Mouse (Mus musculus) olfactory bulb, adult 2 months (tissue): ENCODE measurements around the gene Trim2. TPM values are rescaled to one million over a fixed set of nuclear protein-coding genes. Genes with fewer than 3 reads are reported as not detected.

Experiments
- H3K27ac ChIP-seq: fragments of 200-500 bp; 2 replicates; pipeline ENCODE4 v1.5.1; 2012; ENCODE audit warnings: low read depth, low read length; ENCODE audit not compliant: insufficient read depth
- H3K4me1 ChIP-seq: fragments of 200-500 bp; 2 replicates; pipeline ENCODE4 v1.6.1; 2012; ENCODE audit warnings: low read length; ENCODE audit not compliant: control insufficient read depth, insufficient read depth
- H3K4me3 ChIP-seq: fragments of 200-500 bp; 2 replicates; pipeline ENCODE4 v1.5.1; 2012; ENCODE audit warnings: mild to moderate bottlenecking, low read depth, low read length, moderate library complexity; ENCODE audit not compliant: insufficient read depth
- CTCF ChIP-seq: fragments of 200-500 bp; IDR thresholded peaks from 2 replicates; pipeline ENCODE4 v1.5.1; 2012; ENCODE audit warnings: low read depth, mild to moderate bottlenecking, low read length, moderate library complexity; ENCODE audit not compliant: insufficient read depth
- POLR2A ChIP-seq: fragments of 200-500 bp; IDR thresholded peaks from 2 replicates; pipeline ENCODE4 v1.6.1; 2012; ENCODE audit warnings: mild to moderate bottlenecking, low read depth, low read length, moderate library complexity; ENCODE audit not compliant: insufficient read depth
- WGBS: fragments of 180-500 bp; shearing (Covaris S2); methylation state at CpG from one replicate; pipeline ENCODE4 v1.1.7; 2018; 5-methylcytosine and 5-hydroxymethylcytosine counted together
- polyA plus RNA-seq: library from polyadenylated mRNA; stranded (reverse); fragments of >200 nt; gene quantifications from 2 replicates; pipeline ENCODE4 v1.2.4, GENCODE M21; 2012; ENCODE audit warnings: low replicate concordance; ENCODE audit not compliant: missing spikeins, insufficient read depth, insufficient read length

Gene Trim2
- polyA plus RNA-seq, 1 experiment = not detected

DNA sequence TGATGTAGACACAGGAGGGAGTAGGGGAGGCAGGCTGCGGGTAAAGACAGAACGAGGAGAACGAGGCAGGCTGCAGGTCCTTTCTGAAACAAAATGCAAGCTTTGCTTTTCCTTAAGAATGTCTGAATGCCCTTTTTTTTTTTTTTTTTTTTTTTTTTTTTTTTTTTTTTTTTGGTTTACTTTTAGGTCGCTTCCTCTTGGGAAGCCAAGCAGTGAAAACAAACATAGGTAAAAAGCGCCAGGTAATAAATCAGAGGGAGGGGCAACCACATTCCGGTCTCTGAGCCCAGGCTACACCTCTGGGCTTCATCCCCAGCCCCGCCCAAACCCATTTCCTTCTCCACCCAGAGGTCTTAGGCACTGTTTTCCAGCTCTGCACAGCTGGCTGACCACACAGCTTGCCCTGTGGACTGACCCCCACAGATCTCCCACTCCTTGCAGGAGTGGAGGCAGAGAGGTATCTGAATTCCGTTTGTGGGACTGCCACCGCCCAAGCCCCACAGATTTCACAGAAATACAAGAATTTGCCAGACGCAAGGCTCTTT is 117.0 kb downstream of the Trim2 start:
- Histone ChIP-seq H3K4me3 (no peak overlapping the region), H3K4me1 (peaks cover 26% of the 10 kb centered on the region), H3K27ac (no peak overlapping the region)
- TF ChIP-seq POLR2A (no peak), CTCF (no peak)
- WGBS = 61% methylated on average over 10 of the region's 10 CpGs

DNA sequence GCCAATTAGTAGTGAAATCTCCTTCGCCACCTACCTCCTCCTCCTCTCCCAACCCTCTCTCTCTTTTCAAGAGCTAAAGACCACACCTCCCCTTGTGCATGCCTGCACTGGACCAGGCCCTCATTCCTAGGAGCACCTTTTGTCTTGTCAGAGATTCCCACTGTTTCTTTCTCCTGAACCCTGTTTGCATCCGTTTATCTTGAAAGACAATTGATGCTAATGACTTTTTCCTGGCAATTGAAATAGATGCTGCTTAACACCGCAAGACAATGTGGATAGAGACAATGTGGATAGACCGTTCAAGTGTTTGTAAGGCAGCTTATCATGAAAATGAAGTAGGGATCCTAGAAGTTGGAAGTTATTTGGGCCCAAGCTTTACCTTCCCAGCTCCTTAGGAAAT is 125.0 kb downstream of the Trim2 start:
- WGBS = 48% methylated on average over 4 of the region's 4 CpGs
- Histone ChIP-seq H3K27ac (no peak overlapping the region), H3K4me1 (peaks cover 3% of the 10 kb centered on the region; the same call in 1 of the 2 replicates), H3K4me3 (no peak overlapping the region)
- TF ChIP-seq POLR2A = no peak
- no peak for TF ChIP-seq CTCF

DNA sequence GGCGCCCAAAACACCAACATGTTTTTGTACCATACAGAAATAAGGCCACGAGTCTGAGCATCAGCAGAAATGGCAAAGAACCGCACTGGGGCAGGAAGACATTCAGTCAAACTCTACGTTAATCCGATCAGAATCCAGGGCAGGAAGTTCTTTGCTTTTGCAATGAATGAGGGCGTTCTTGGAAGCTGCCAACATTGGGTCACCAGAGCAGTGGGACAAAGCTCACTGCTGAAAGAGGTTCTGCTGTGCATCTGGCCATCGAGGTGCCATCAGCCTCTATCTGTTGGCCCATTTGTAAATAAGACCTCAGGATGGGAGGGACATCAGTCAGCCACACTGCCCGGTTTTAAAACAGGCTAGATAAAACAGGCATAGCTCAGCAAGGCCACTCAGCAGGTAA is 125.6 kb downstream of the Trim2 start:
- no peak overlapping the region for H3K4me3 ChIP-seq
- H3K27ac ChIP-seq = no peak overlapping the region
- 37% methylated on average over 8 of the region's 8 CpGs for WGBS
- TF ChIP-seq CTCF (no peak), POLR2A (no peak)
- H3K4me1 ChIP-seq = peaks cover 3% of the 10 kb centered on the region; the same call in 1 of the 2 replicates

DNA sequence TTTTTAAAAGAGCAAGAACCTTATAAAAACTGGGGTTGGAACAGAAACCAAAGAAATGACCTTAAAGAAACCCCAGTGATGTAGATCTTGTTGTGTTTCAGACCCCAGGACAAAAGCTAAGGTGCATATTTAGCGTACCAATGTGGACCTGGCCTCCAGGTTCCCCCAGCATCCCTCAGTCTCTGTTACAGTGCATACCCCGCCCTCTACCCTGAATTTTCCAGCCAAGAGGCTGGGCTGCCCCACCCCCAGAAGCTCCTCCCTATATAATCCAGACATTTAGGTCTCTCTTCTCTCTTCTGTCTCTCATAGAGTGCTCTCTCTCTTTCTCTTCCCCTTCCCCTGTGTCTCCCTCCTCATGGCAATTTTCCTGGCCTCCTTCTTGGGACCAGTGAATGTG is 126.4 kb downstream of the Trim2 start:
- Histone ChIP-seq H3K27ac (no peak overlapping the region), H3K4me1 (peaks cover 3% of the 10 kb centered on the region; the same call in 1 of the 2 replicates), H3K4me3 (no peak overlapping the region)
- TF ChIP-seq CTCF (no peak), POLR2A (no peak)
- WGBS = 85% methylated on average over 2 of the region's 2 CpGs

DNA sequence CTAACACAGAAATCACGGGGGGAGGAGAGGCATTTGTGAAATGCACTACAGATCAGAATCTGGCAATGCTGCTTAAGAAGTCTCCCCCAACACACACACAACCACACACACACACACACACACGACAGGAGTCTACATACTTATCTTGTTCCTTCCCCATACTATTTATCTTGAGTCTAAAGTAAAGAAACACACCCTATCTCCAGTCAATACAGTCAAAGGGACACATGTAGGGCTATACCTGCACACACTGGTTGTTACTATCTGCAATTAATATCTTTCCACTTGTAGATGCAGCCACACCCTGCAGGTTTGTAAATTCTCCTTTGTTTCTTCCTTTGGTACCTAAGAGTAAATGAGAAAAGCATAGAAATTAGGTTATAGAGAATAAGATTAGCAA is 128.8 kb downstream of the Trim2 start:
- H3K27ac ChIP-seq = no peak overlapping the region
- H3K4me1 ChIP-seq = peaks cover 3% of the 10 kb centered on the region; the same call in 1 of the 2 replicates
- WGBS = 62% methylated on average over 2 of the region's 2 CpGs
- no peak overlapping the region for H3K4me3 ChIP-seq
- TF ChIP-seq CTCF = no peak
- TF ChIP-seq POLR2A = no peak

DNA sequence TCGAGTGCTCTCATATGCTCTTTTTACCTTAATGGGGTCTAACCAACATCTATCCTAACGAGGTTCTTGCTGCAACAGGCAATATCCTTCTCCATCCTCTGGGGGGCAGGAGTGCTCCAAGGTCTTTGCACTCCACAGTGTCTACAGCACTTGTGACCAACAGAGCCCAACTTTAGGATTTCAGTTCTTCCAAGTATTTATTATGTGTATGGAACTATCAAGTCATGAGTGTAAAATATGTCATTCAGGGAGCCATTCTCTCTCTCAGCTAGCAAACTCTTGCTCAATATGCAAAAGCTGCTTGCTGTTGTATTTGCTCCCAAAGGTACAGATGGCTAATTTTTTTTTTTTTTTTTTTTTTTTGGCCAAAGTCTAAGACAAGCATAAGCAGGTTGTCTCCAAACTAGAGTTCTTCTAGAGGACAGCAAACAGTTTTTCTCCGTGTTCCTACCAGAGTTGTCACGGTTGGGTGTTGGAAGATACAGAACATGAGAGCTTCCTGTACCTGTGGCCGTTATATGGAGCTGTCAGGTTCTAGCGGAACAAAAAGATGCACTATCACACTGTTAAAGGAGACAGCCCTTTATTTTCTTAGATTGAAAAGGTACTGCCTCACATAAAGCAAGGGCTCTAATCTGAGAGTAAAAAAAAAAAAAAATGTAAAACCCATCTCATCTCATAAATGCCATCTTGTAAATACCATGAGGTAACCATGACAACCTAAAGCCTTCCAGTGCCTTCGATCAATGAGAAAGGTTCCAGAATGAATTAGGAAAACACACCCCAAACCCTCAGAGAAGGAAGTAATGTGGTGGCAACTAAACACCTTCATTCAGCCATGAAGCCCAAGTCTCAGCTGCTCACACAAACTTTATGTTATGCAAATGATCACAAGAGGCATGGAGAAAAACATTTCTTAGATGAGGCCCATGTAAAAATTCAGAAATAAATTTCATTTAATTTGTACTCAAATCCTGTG is 131.1 kb downstream of the Trim2 start:
- H3K4me1 ChIP-seq = peaks cover 6% of the 10 kb centered on the region; the same call in 1 of the 2 replicates
- WGBS = 41% methylated on average over 7 of the region's 7 CpGs
- TF ChIP-seq POLR2A (no peak), CTCF (no peak)
- H3K4me3 ChIP-seq = no peak overlapping the region
- no peak overlapping the region for H3K27ac ChIP-seq

DNA sequence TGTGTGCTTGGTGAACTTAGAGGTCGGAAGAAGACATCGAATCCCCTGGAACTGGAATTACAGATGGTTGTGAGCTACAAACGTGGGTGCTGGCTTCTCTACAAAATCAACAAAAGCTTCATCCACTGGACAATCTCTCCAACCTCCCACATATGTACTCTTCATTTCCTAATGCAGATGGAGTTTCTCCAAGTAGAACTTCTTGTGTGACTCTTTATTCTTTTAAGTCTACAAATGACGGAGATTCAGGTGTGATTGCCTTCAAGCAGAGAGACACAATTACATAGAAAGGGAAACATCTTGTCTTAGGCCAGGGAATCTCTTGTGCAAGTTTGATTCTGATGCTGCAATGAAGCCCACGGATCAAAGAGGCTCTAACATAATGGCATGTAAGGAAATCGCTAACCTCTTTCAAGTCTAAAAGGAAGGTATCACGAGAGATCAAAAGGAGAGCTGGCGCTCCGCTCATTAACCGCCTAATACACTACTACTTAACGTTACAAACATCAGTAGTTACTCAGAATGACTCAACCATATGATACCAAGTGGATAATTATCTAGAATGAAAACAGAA is 133.0 kb downstream of the Trim2 start, which contains the start of gene Gm6525:
Gene Gm6525 (plus strand): TSS at position 524 of the 574 bp plus-strand sequence.
- TF ChIP-seq CTCF (no peak), POLR2A (no peak)
- Histone ChIP-seq H3K4me1 (peaks cover 6% of the 10 kb centered on the region; the same call in 1 of the 2 replicates), H3K27ac (no peak within 1 kb of the TSS), H3K4me3 (no peak within 1 kb of the TSS)
- 50% methylated on average over 11 of the region's 11 CpGs for WGBS

DNA sequence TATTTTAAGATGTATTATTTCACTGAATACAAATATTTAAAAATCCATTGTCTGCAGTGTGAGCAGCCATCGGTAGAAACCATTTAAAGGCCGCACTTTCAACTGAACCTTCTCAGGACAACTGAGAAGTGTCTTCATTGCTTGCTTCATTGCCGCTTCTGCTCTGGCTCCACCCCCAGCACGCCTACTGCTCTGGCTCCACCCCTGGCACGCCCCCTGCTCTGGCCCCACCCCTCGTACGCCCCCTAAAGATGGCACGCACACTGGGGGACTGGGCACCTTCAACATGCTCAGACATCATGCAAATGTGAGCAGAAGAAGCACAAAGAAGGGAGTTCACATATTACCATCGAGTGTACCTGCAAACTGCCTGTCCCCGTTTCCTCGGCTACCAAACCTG is 134.3 kb downstream of the Trim2 start:
- peaks cover 6% of the 10 kb centered on the region; the same call in 1 of the 2 replicates for H3K4me1 ChIP-seq
- no peak for TF ChIP-seq CTCF
- TF ChIP-seq POLR2A = no peak
- H3K4me3 ChIP-seq = no peak overlapping the region
- 55% methylated on average over 11 of the region's 11 CpGs for WGBS
- no peak overlapping the region for H3K27ac ChIP-seq
